Mouse (Mus musculus) hindbrain, embryonic 16.5 days (tissue): ENCODE results near the gene Zfhx2. TPM values are rescaled to one million over a fixed set of nuclear protein-coding genes. Genes with fewer than 3 reads are reported as not detected.
A peak's percentile ranks its signal among the peaks of the same experiment; 100 is the strongest.

Source experiments
- ATAC-seq: fragments of 200-750 bp; cut with Nextera tagmentation; 2 replicates; pipeline ENCODE4 v1.8.0; 2017; ENCODE audit warnings: moderate TSS enrichment, moderate library complexity
- H3K27ac ChIP-seq: fragments of 300-500 bp; sonication (generic); 2 replicates; pipeline ENCODE4 v1.5.1; 2014; ENCODE audit warnings: low read depth, mild to moderate bottlenecking, control low read depth, low read length, moderate library complexity
- H3K27me3 ChIP-seq: fragments of 300-500 bp; sonication (generic); replicated peaks from 2 replicates; pipeline ENCODE4 v1.6.1; 2014; ENCODE audit warnings: low read length; ENCODE audit not compliant: control insufficient read depth, insufficient read depth
- H3K36me3 ChIP-seq: fragments of 300-500 bp; sonication (generic); 2 replicates; pipeline ENCODE4 v1.6.1; 2014; ENCODE audit warnings: mild to moderate bottlenecking, low read length, moderate library complexity, mixed read lengths; ENCODE audit not compliant: control insufficient read depth, insufficient read depth
- H3K4me1 ChIP-seq: fragments of 300-500 bp; sonication (generic); 2 replicates; pipeline ENCODE4 v1.6.1; 2014; ENCODE audit warnings: low read depth, low read length; ENCODE audit not compliant: control insufficient read depth, insufficient read depth
- H3K4me2 ChIP-seq: fragments of 300-500 bp; sonication (generic); 2 replicates; pipeline ENCODE4 v1.6.1; 2014; ENCODE audit warnings: mild to moderate bottlenecking, low read length, control low read depth, moderate library complexity
- H3K4me3 ChIP-seq: fragments of 300-500 bp; sonication (generic); 2 replicates; pipeline ENCODE4 v1.5.1; 2014; ENCODE audit warnings: mild to moderate bottlenecking, low read length, control low read depth, moderate library complexity
- H3K9ac ChIP-seq: fragments of 300-500 bp; sonication (generic); 2 replicates; pipeline ENCODE4 v1.6.1; 2014; ENCODE audit warnings: low read depth, mild to moderate bottlenecking, control low read depth, low read length, moderate library complexity
- H3K9me3 ChIP-seq: fragments of 300-500 bp; sonication (generic); 2 replicates; pipeline ENCODE4 v1.6.1; 2014; ENCODE audit warnings: mild to moderate bottlenecking, low read length, moderate library complexity; ENCODE audit not compliant: control insufficient read depth
- WGBS: fragments of 180-500 bp; shearing (Covaris S2); extraction: QIAGEN DNeasy Blood & Tissue Kit; methylation state at CpG from one replicate; pipeline ENCODE4 v1.1.7; 2014; 5-methylcytosine and 5-hydroxymethylcytosine counted together
- polyA plus RNA-seq: library from polyadenylated mRNA; unstranded; fragments of >200 nt; fragmentation: Nextera tagmentation; extraction: Ambion mirVana; gene quantifications from 2 replicates; pipeline ENCODE4 v1.2.1, GENCODE M21; 2015

Zfhx2 gene
- polyA plus RNA-seq, 1 experiment from 2014 or later: 18.4 TPM

DNA sequence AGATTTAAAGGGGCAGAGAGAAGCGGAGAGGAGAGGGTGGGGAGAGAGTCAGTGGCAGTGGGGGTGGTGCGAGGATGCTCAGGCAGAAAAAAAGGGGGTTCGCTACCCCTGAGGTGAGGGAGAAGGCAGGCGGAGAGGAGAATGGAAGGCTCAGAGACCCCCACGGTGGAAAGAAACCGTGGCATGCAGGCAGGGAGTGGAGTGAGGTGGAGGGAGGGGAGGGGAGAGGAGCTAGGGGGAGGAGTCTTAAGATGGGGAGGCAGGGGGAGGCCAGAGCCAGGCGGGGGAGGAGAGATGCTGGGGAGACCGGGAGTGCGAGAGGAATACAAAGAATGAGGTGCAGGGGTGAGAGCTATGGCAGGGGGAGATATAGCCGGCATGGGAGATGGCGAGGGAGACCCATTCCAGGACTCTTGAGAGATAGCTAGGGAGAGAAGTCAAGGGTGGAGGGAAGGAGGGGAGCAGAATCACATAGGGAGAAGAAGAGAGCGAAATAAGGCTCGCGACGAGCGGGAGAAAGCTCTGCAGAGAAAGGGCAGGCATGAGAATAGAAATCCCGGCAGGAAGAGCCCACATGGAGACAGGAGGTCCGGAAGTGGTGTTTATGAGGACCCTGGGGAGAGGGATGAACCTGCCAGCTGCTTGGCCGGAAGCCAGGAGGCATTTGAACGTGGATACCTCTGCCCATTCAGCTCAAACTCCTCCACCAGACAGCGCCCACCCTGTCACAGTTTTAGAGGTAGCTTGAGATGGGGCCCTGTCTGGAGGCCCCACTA, 24.5 kb upstream of the Zfhx2 start, which contains the start of gene Jph4:
Jph4 (minus strand) TSS at position 511 of the 776 bp plus-strand sequence.
- H3K9ac ChIP-seq: peak within 1 kb of the TSS; percentile 90
- 5% methylated on average over 21 of the region's 21 CpGs for WGBS
- H3K27ac ChIP-seq: peak within 1 kb of the TSS; percentile 93
- peaks cover 35% of the 10 kb centered on the region for H3K4me1 ChIP-seq
- peak within 1 kb of the TSS; percentile 76 for H3K4me3 ChIP-seq
- no peaks in the 10 kb centered on the region for H3K27me3 ChIP-seq
- H3K36me3 ChIP-seq: peaks cover 4% of the 10 kb centered on the region; the same call in 1 of the 2 replicates
- peak; percentile 72 for ATAC-seq
- H3K4me2 ChIP-seq: peak within 1 kb of the TSS; percentile 77
- H3K9me3 ChIP-seq: no peaks in the 10 kb centered on the region

DNA sequence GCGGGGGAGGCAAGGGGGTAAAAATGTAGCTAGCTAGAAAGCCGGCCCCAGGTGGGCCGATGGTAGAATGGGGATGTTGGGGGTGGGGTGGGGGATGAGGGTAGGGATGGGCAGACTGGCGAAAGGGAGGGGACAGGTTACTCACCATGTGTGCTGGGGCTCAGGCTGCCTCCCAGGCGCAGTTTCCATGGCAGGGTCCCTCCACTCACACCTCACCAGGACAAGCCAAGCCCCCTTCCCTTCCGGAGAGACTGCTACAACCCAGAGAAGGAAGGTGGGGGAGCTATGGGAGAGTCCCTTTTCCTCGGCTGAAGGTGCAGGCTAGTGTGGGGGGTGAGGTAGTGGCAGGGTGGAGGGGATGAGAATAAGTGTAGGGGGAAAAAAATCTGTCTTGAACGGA, 23.7 kb upstream of the Zfhx2 start:
- Histone ChIP-seq H3K9ac (peak overlapping the region; percentile 90), H3K9me3 (no peaks in the 10 kb centered on the region), H3K36me3 (peaks cover 4% of the 10 kb centered on the region; the same call in 1 of the 2 replicates), H3K27ac (peak overlapping the region; percentile 93), H3K4me3 (peak overlapping the region; percentile 76), H3K4me2 (peak overlapping the region; percentile 77), H3K4me1 (peaks cover 40% of the 10 kb centered on the region), H3K27me3 (no peaks in the 10 kb centered on the region)
- ATAC-seq: peak; percentile 35
- 0% methylated on average over 8 of the region's 8 CpGs for WGBS

DNA sequence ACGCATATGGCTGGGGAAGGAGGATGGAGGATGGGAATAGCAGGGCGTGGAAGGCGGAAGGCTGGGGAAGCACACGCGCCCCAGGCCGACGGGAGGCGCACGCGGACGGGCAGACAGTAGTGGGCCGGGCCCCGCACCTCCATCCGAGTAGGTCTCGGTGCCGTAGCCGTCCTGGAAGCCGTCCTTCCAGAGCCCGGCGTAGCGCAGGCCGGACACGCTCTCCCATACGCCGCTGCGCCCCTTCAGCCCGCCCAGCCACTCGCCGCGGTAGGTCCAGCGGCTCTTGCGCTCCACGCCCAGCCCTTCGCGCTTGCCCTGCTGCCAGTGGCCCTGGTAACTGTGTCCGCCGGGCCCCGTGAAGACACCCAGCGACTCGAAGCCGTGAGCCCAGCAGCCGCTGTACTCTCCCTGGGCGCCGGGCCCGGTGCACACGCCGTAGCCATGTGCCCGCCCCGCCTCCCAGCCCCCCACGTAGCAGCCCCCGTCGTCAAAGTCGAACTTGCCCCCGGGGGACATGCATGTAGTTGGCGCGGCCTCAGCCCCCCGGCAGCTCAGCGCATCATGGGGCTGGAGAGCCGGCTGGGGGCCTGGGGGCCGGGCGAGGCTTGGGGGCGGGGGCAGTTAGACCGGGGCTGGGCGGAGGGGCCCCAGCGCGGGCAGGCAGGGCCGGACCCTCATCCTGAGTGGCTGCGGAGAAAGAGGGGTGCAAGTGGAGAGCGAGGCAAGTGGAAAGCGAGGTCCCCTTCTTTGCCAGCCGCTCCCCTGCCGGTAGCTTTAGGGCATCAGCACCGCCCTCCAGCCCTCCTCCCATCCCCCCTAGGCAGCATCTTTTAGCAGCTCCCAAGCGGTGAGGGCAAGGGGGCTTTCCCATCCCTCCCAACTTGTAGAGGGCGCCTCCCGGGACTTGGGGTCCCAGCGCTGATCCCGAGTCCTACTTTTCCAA, 22.9 kb upstream of the Zfhx2 start:
- H3K4me1 ChIP-seq: peaks cover 44% of the 10 kb centered on the region
- under 1% methylated on average over 66 of the region's 78 CpGs for WGBS
- peaks cover 4% of the 10 kb centered on the region; the same call in 1 of the 2 replicates for H3K36me3 ChIP-seq

DNA sequence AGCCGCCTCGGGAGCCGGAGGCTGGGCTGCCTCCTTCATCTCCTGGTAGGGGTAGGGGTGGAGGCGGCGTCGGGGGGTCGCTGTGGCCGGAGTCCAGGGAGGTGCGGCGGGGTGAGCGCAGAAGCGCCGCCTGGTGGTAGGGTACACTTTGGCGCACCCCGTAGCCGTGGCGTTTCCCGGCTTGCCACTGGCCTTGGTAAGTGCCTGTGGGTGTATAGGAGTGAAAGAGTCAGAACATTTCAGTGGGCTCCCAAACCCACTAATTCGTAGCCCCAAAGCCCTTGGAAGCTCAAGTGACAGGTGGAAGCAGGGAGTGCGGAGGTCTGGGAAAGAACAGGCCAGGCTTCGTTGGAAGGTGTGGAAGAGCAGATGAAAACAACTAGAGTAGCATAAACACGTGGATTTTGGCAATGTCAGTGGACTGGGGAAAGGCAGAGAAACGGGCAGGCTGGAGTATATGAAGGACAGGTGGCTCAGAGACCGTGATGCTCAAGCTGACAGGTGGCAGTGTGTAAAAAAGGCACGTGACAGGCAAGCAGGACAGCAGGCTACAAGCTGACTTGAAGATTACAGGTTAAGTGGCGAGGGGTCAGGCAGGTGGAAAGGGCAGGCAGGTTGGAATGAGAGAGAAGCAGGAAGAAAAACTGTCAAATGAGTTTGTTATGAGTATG, 22.0 kb upstream of the Zfhx2 start:
- Histone ChIP-seq H3K27ac (peak overlapping the region; percentile 93), H3K36me3 (peaks cover 6% of the 10 kb centered on the region; the same call in 1 of the 2 replicates), H3K4me1 (peaks cover 53% of the 10 kb centered on the region), H3K27me3 (no peaks in the 10 kb centered on the region), H3K9me3 (no peaks in the 10 kb centered on the region), H3K4me2 (peak overlapping the region; percentile 77), H3K9ac (peak overlapping the region; percentile 90), H3K4me3 (peak overlapping the region; percentile 76)
- no peak for ATAC-seq
- 7% methylated on average over 26 of the region's 26 CpGs for WGBS

More for the DNA sequence above, 22.9 kb upstream of the Zfhx2 start:
- no peaks in the 10 kb centered on the region for H3K27me3 ChIP-seq
- H3K9ac ChIP-seq: peak overlapping the region; percentile 90
- ATAC-seq: peak; percentile 31
- no peaks in the 10 kb centered on the region for H3K9me3 ChIP-seq
- H3K4me2 ChIP-seq: peak overlapping the region; percentile 77
- peak overlapping the region; percentile 93 for H3K27ac ChIP-seq
- H3K4me3 ChIP-seq: peak overlapping the region; percentile 76

DNA sequence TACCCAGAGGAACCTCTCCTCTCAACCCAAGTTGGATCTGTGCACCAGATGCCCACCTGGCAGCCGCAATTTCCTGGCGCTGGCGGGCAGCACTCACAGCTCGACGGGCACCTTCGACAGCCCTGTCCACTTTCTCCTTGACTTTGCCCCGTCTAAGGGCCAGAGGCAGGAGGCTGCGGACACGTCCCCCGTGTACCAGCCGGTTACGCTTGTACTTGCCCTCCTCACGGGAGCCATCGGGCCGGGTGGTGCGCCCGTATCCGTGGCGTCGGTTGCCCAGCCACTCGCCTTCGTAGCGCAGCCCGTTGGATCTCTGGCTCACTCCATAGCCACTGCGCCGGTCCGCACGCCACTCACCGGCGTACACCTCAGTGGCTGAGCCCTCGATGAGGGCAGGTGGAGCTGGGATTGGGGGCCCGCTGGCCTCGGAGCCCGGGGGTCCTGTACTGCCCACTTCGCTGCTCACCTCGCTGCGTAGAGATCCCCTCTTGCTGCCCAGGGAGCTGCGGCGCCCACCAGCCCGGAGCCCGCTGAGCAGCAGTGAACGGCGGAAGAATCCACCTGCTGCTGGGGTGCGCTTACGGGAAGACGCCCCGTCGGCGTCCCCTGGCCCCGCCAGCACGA, 21.3 kb upstream of the Zfhx2 start:
- H3K9ac ChIP-seq: peak overlapping the region; percentile 90
- H3K4me3 ChIP-seq: peak overlapping the region; percentile 76
- no peaks in the 10 kb centered on the region for H3K27me3 ChIP-seq
- no peaks in the 10 kb centered on the region for H3K9me3 ChIP-seq
- 69% methylated on average over 50 of the region's 51 CpGs for WGBS
- H3K36me3 ChIP-seq: peaks cover 6% of the 10 kb centered on the region; the same call in 1 of the 2 replicates
- H3K4me1 ChIP-seq: peaks cover 59% of the 10 kb centered on the region
- no peak for ATAC-seq
- peak overlapping the region; percentile 77 for H3K4me2 ChIP-seq
- no peak overlapping the region for H3K27ac ChIP-seq

DNA sequence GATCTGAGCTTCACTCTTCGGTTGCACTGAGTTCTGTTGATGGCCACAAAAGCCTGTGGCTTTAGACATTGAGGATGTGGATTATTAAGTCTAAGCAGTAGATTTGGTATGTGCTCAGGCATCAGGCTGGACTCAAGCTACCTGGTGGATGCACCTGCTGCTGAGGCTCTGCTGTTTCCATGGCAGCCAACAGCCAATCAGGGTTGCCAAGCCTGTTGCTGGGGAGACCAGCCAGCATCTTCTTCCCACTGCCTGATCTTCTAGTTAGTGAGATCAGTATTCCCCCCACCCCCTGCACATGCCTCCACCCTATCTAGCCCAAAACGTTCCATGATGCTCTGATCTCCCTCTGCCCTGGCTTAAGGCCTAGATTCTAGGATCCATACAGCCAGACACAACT, 19.6 kb upstream of the Zfhx2 start:
- Histone ChIP-seq H3K27me3 (no peaks in the 10 kb centered on the region), H3K4me1 (peaks cover 57% of the 10 kb centered on the region), H3K4me3 (no peak overlapping the region), H3K4me2 (no peak overlapping the region; the same call in 1 of the 2 replicates), H3K36me3 (peaks cover 6% of the 10 kb centered on the region; the same call in 1 of the 2 replicates), H3K9me3 (no peaks in the 10 kb centered on the region), H3K9ac (no peak overlapping the region), H3K27ac (no peak overlapping the region)
- ATAC-seq: no peak
- WGBS: 65% methylated on average over 2 of the region's 2 CpGs

DNA sequence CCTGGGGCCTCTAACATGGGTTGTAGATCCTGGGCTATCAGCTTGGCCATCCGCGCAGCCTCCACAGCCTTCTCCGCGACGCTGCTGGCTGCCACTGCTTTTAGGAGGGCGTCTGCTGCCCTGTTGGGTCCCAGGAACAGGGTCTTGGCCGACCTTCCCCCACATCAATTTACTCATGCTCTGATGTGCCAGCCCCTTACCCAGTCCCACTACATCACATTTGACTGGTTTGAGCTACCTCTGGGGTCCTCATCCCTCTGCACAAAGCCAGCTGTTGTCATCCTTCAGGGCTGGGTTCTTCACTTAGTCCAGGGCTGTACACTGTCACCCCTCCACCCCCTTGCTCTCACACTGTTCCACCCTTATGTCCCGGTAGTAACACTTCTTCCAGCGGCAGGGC, 18.0 kb upstream of the Zfhx2 start:
- no peak overlapping the region for H3K4me3 ChIP-seq
- peaks cover 68% of the 10 kb centered on the region for H3K4me1 ChIP-seq
- no peak for ATAC-seq
- 38% methylated on average over 9 of the region's 9 CpGs for WGBS
- H3K9ac ChIP-seq: peak overlapping the region; percentile 11
- H3K9me3 ChIP-seq: no peaks in the 10 kb centered on the region
- no peak overlapping the region; the same call in 1 of the 2 replicates for H3K27ac ChIP-seq
- no peak overlapping the region; the same call in 1 of the 2 replicates for H3K4me2 ChIP-seq
- no peaks in the 10 kb centered on the region for H3K27me3 ChIP-seq
- H3K36me3 ChIP-seq: peaks cover 6% of the 10 kb centered on the region; the same call in 1 of the 2 replicates
